Mouse (Mus musculus) liver, postnatal 0 days (tissue): ENCODE results near the gene Bdh2. TPM values are rescaled to one million over a fixed set of nuclear protein-coding genes. Genes with fewer than 3 reads are reported as not detected.

Experiments used
- ATAC-seq: fragments of 200-750 bp; cut with Nextera tagmentation; 2 replicates; pipeline ENCODE4 v1.8.0; 2017; ENCODE audit warnings: mild to moderate bottlenecking, moderate library complexity
- DNase-seq: peaks from one replicate; pipeline ENCODE4 v3.0.0-alpha.2; 2016
- H3K27ac ChIP-seq: fragments of 300-500 bp; sonication (generic); 2 replicates; pipeline ENCODE4 v1.5.1; 2014; ENCODE audit warnings: antibody characterized with exemption, moderate library complexity, mild to moderate bottlenecking, low read depth
- H3K27me3 ChIP-seq: fragments of 300-500 bp; sonication (generic); 2 replicates; pipeline ENCODE4 v1.6.1; 2014; ENCODE audit warnings: low read length, control low read depth, mixed read lengths; ENCODE audit not compliant: insufficient read depth
- H3K36me3 ChIP-seq: fragments of 300-500 bp; sonication (generic); replicated peaks from 2 replicates; pipeline ENCODE4 v1.6.1; 2014; ENCODE audit warnings: mild to moderate bottlenecking, control low read depth, low read length, moderate library complexity, mixed read lengths; ENCODE audit not compliant: insufficient read depth
- H3K4me1 ChIP-seq: fragments of 300-500 bp; sonication (generic); 2 replicates; pipeline ENCODE4 v1.6.1; 2014; ENCODE audit warnings: antibody characterized with exemption, mild to moderate bottlenecking, control low read depth; ENCODE audit not compliant: insufficient read depth
- H3K4me2 ChIP-seq: fragments of 300-500 bp; sonication (generic); 2 replicates; pipeline ENCODE4 v1.6.1; 2014; ENCODE audit warnings: low read depth, mild to moderate bottlenecking, low read length, moderate library complexity, mixed read lengths
- H3K4me3 ChIP-seq: fragments of 300-500 bp; sonication (generic); 2 replicates; pipeline ENCODE4 v1.5.1; 2014; ENCODE audit warnings: low read depth, low read length
- H3K9ac ChIP-seq: fragments of 300-500 bp; sonication (generic); replicated peaks from 2 replicates; pipeline ENCODE4 v1.6.1; 2014; ENCODE audit warnings: mild to moderate bottlenecking, moderate library complexity
- H3K9me3 ChIP-seq: fragments of 300-500 bp; sonication (generic); 2 replicates; pipeline ENCODE4 v1.6.1; 2016; ENCODE audit warnings: mild to moderate bottlenecking, control low read depth, low read length, mixed read lengths
- CTCF ChIP-seq: sonication (generic); IDR thresholded peaks from 2 replicates; pipeline ENCODE4 v1.5.1; 2016; ENCODE audit warnings: antibody characterized with exemption, low read depth
- EP300 ChIP-seq: IDR thresholded peaks from 2 replicates; pipeline ENCODE4 v1.6.1; 2016; ENCODE audit warnings: antibody characterized with exemption, low read depth, mild to moderate bottlenecking
- WGBS: fragments of 180-500 bp; shearing (Covaris S2); extraction: QIAGEN DNeasy Blood & Tissue Kit; methylation state at CpG from one replicate; pipeline ENCODE4 v1.1.7; 2014; ENCODE audit not compliant: insufficient replicate concordance; 5-methylcytosine and 5-hydroxymethylcytosine counted together
- polyA plus RNA-seq: library from polyadenylated mRNA; unstranded; fragments of >200 nt; fragmentation: Nextera tagmentation; extraction: Ambion mirVana; gene quantifications from 2 replicates; pipeline ENCODE4 v1.2.1, GENCODE M21; 2015

The Bdh2 gene
- polyA plus RNA-seq, 1 experiment from 2014 or later, result 0.67 TPM

DNA sequence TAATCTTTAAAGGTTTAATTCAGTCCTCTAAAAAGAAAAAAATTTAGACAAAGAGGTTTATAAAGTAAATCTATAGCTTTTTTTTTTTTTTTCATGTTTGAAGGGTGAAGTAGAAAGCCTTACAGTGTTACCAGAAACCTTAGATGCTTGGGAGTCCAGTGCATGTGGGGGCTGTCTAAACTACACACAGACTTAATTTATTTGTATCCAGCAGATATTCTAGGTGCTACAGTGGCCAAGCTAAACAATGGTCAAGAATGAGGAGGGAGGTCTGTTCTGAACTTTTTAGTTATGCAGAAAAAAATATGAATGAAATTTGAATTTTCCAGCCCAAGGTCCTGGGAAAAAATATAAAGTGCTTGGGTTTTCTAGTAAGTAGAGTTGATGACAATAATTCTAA lies 26.2 kb upstream of the Bdh2 start:
- no peaks in the 10 kb centered on the region for H3K4me1 ChIP-seq
- no peak overlapping the region for H3K4me3 ChIP-seq
- no peak for ATAC-seq
- H3K36me3 ChIP-seq, result peaks cover 67% of the 10 kb centered on the region
- no peak overlapping the region for H3K4me2 ChIP-seq
- H3K9me3 ChIP-seq, result no peaks in the 10 kb centered on the region
- TF ChIP-seq EP300, result no peak
- TF ChIP-seq CTCF, result no peak
- no peak overlapping the region for H3K9ac ChIP-seq
- no peaks in the 10 kb centered on the region for H3K27me3 ChIP-seq
- DNase-seq, result no peak
- no peak overlapping the region for H3K27ac ChIP-seq

DNA sequence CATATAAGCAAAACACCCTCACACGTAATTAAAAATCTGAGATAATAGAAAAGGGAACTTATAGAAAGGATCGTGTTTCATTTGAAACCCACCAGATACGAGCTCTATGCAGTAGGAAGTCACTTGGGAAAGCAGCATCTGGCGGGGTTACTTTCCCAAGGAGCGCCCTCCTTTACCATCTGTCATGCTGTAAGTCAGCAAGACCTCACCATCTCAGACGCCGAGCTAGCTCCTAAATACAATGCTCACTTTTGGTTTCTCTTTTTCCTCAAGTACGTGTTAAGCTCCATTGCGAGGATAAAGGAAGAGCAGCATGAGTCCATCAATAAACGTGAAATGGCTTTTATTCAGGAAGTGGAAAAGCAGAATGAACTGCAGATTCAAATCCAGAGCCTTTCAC lies 22.1 kb upstream of the Bdh2 start:
- no peak for TF ChIP-seq EP300
- no peak for TF ChIP-seq CTCF
- no peak overlapping the region for H3K4me3 ChIP-seq
- no peak overlapping the region for H3K4me2 ChIP-seq
- H3K27ac ChIP-seq, result no peak overlapping the region
- no peaks in the 10 kb centered on the region for H3K9me3 ChIP-seq
- WGBS, result 91% methylated on average over 10 of the region's 10 CpGs
- no peak overlapping the region for H3K9ac ChIP-seq
- peaks cover 79% of the 10 kb centered on the region for H3K36me3 ChIP-seq
- ATAC-seq (no peak), DNase-seq (no peak)
- H3K4me1 ChIP-seq, result no peaks in the 10 kb centered on the region
- H3K27me3 ChIP-seq, result no peaks in the 10 kb centered on the region

GRCm38 (mm10) chr3:135260233-135260632 lies 20.8 kb upstream of the Bdh2 start:
- WGBS, result 95% methylated on average over 7 of the region's 7 CpGs
- Histone ChIP-seq H3K4me1 (no peaks in the 10 kb centered on the region), H3K4me3 (no peak overlapping the region), H3K4me2 (no peak overlapping the region), H3K9ac (no peak overlapping the region), H3K36me3 (peaks cover 89% of the 10 kb centered on the region), H3K27me3 (no peaks in the 10 kb centered on the region), H3K9me3 (no peaks in the 10 kb centered on the region), H3K27ac (no peak overlapping the region)
- no peak for TF ChIP-seq EP300
- TF ChIP-seq CTCF, result no peak
- DNase-seq (no peak), ATAC-seq (no peak)

- Histone ChIP-seq H3K4me3 (no peak overlapping the region), H3K36me3 (peaks cover 76% of the 10 kb centered on the region), H3K9me3 (no peaks in the 10 kb centered on the region), H3K4me1 (no peaks in the 10 kb centered on the region), H3K27ac (no peak overlapping the region), H3K27me3 (no peaks in the 10 kb centered on the region), H3K4me2 (no peak overlapping the region), H3K9ac (no peak overlapping the region)
- WGBS, result 90% methylated on average over 5 of the region's 5 CpGs
- no peak for TF ChIP-seq EP300
- TF ChIP-seq CTCF, result no peak
- DNase-seq (no peak), ATAC-seq (no peak)
Observed at GRCm38 (mm10) chr3:135268616-135269015, 12.4 kb upstream of the Bdh2 start.

GRCm38 (mm10) chr3:135269391-135269990 lies 11.5 kb upstream of the Bdh2 start:
- WGBS, result 70% methylated on average over 10 of the region's 10 CpGs
- Histone ChIP-seq H3K9ac (no peak overlapping the region), H3K4me1 (no peaks in the 10 kb centered on the region), H3K27me3 (no peaks in the 10 kb centered on the region), H3K4me3 (no peak overlapping the region), H3K9me3 (no peaks in the 10 kb centered on the region), H3K4me2 (no peak overlapping the region), H3K36me3 (peaks cover 68% of the 10 kb centered on the region), H3K27ac (peak overlapping the region; percentile 29)
- TF ChIP-seq CTCF (no peak), EP300 (no peak)
- peak; percentile 71 for ATAC-seq
- no peak for DNase-seq

DNA sequence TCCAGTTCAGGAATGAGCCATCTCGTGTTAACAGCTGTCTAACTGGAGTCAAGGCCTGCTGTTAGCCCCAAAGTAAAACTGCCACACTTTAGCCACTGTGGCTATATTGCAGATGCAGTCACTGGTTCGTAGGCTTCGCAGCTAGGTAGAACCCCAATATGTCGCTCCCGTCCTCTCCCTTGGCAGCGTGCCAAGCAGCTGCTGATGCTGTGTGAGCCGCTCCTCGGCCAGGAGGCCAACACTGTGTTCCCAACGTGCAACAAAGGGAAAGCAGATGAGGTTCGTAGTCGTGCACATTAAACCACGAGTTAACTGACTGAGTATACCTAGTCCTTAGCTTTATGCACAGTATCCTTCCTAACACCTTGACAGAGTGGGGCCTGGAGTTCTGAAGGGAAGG lies 8.4 kb upstream of the Bdh2 start:
- no peaks in the 10 kb centered on the region for H3K27me3 ChIP-seq

GRCm38 (mm10) chr3:135273047-135273446 lies 8.0 kb upstream of the Bdh2 start:
- H3K36me3 ChIP-seq, result peaks cover 39% of the 10 kb centered on the region
- no peak overlapping the region for H3K4me2 ChIP-seq
- no peak overlapping the region for H3K27ac ChIP-seq
- no peaks in the 10 kb centered on the region for H3K27me3 ChIP-seq
- DNase-seq (no peak), ATAC-seq (no peak)
- TF ChIP-seq CTCF, result no peak
- no peak for TF ChIP-seq EP300
- WGBS, result 83% methylated on average over 13 of the region's 13 CpGs
- no peak overlapping the region for H3K4me3 ChIP-seq
- no peak overlapping the region for H3K9ac ChIP-seq
- H3K4me1 ChIP-seq, result no peaks in the 10 kb centered on the region
- no peaks in the 10 kb centered on the region for H3K9me3 ChIP-seq

More for the DNA sequence above, 8.4 kb upstream of the Bdh2 start:
- H3K9ac ChIP-seq, result no peak overlapping the region
- 88% methylated on average over 12 of the region's 12 CpGs for WGBS
- peaks cover 42% of the 10 kb centered on the region for H3K36me3 ChIP-seq
- no peaks in the 10 kb centered on the region for H3K9me3 ChIP-seq
- no peak overlapping the region for H3K4me2 ChIP-seq
- TF ChIP-seq EP300 (no peak), CTCF (no peak)
- H3K4me1 ChIP-seq, result no peaks in the 10 kb centered on the region
- ATAC-seq (no peak), DNase-seq (no peak)
- no peak overlapping the region for H3K27ac ChIP-seq
- no peak overlapping the region for H3K4me3 ChIP-seq
